In the genomic region with DNA sequence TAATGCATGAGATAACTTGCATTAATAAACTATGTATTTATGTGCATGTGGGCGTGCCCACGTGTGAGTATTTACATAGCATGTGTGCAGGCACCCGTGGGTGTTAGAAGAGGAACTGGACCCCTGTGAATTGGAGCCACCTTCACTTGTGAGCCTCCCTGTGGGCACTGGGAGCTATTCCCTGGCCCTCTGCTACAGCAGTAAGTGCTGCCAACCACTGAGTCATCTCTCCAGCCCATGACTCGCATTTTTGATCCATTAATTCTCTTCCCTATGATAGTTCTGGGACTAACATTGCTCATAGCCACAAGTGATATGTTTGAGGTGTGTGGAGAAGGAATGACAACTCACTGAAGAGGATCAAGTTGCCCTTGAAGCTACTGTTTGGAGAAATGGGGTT, we compare ENCODE assay signal across 12 mouse cellular contexts.
"Had no signal": no experiment of that assay in that cellular context is flagged by ENCODE, and none has a peak within 500 bp of the region (broad histone marks: within the 10 kb centered on the region; RNA-seq: fewer than 3 reads in every experiment).

No protein-coding gene starts in this region.

- H3K27me3 ChIP-seq: kidney, embryonic 15.5 days; limb, embryonic 13.5 days; midbrain, embryonic 12.5 days; neural tube, embryonic 13.5 days had no signal

- DNase-seq: kidney, postnatal 14 days; left cerebral cortex, postnatal 4 days; lung, adult 18-20 months; right cerebral cortex, adult 18-20 months; right cerebral cortex, postnatal 25 days; thymus, adult 18-20 months; thymus, postnatal 14 days had no signal

- ATAC-seq: midbrain, embryonic 16.5 days had no signal
